Mouse (Mus musculus) C2C12 (cell line): ENCODE data around the gene Isyna1.

Experiments
- CEBPB ChIP-seq: IDR thresholded peaks from one replicate; pipeline ENCODE4 v1.6.1; 2011; ENCODE audit warnings: low read depth, mild to moderate bottlenecking, control low read depth, moderate library complexity
- CTCF ChIP-seq: IDR thresholded peaks from one replicate; pipeline ENCODE4 v1.5.1; 2011; ENCODE audit not compliant: control insufficient read depth, insufficient read depth, insufficient read length
- FOSL1 ChIP-seq: IDR thresholded peaks from one replicate; pipeline ENCODE4 v1.8.0; 2011; ENCODE audit warnings: mild to moderate bottlenecking, low read length; ENCODE audit not compliant: poor library complexity, insufficient read depth, severe bottlenecking
- MAX ChIP-seq: IDR thresholded peaks from one replicate; pipeline ENCODE4 v1.6.1; 2011; ENCODE audit warnings: mild to moderate bottlenecking, control low read depth
- MYOG ChIP-seq: IDR thresholded peaks from one replicate; pipeline ENCODE4 v1.6.1; 2011; ENCODE audit not compliant: control insufficient read depth, insufficient read length; ENCODE audit errors: extremely low read depth
- USF1 ChIP-seq: IDR thresholded peaks from one replicate; pipeline ENCODE4 v1.6.1; 2011; ENCODE audit warnings: low read depth, mild to moderate bottlenecking, control low read depth, moderate library complexity

DNA sequence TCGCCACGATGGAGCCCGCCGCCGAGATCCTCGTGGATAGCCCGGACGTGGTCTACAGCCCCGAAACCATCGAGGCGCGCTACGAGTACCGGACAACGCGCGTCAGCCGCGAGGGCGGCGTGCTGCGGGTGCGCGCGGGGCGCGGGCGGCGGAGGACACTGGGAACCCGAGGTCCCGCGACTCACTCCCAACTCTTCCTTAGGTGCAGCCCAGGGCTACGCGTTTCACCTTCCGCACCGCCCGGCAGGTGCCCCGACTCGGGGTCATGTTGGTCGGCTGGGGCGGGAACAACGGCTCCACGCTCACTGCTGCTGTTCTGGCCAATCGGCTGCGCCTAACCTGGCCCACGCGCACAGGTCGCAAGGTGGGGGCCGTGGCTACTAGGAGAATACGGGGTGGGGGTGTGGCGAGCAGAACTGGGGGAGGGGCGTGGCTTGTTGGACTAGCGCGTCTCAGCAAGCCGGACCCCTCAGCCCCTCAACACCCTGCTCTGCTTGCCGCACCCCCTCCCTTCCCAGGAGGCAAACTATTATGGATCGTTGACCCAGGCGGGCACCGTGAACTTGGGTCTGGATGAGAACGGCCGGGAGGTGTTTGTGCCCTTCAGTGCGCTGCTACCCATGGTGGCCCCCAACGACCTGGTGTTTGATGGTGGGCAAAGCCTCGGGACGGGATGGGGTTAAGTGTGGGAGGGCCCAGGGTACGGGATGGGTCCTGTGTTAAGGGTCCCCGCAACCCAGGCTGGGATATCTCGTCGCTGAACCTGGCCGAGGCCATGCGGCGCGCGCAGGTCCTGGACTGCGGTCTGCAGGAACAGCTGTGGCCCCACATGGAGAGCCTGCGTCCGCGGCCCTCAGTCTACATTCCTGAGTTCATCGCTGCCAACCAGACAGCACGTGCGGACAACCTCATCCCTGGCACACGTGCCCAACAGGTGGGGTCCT is 720 bp downstream of the Isyna1 start:
- TF ChIP-seq CTCF: no peak
- no peak for TF ChIP-seq CEBPB
- TF ChIP-seq MYOG: no peak
- no peak for TF ChIP-seq USF1
- TF ChIP-seq FOSL1: no peak
- TF ChIP-seq MAX: no peak
